Mouse (Mus musculus): ENCODE results near the gene Ltbp1.

GRCm38 (mm10) chr17:75004820-75005219 is 548 bp upstream of the Ltbp1 start:
- TF ChIP-seq CTCF (IDR thresholded peaks at IDR 0.05; ENCODE audit: extremely low read depth, insufficient read length, insufficient replicate concordance, low read depth, low read length) (peak; percentile 73; the same call in 1 of the 2 replicates), POLR2A (IDR thresholded peaks at IDR 0.05; ENCODE audit: low read depth, low read length) (no peak)
